Mouse (Mus musculus): Measurements from ENCODE around the gene Me1.

DNA sequence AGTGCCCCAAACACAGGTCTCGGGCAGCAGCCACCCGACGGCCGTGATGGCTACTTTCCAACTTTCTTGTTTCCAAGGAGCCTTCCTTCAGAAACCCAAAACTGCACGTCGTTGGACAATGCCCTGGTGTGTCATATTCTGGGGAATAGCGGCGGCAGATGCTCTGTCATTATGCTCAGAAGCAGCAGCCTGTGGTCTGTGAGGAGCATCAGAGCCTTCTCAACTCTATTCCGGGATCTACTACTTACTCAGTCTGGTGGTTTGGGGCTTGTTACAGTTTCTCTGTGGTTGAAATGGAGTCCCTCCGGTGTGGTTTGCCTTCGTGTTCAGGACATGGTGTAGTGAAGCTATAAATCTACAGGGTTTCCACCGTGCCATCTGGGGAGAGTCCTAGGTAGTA is 71.7 kb downstream of the Me1 start:
- TF ChIP-seq CTCF (IDR thresholded peaks at IDR 0.05; ENCODE audit: borderline replicate concordance, insufficient read depth, low read length), result no peak
- no peak for TF ChIP-seq POLR2A (IDR thresholded peaks at IDR 0.05; ENCODE audit: low read depth, low read length)
